Mouse (Mus musculus) liver, postnatal 0 days (tissue): Measurements from ENCODE around the gene Vgf.

Experiments
- CTCF ChIP-seq: sonication (generic); IDR thresholded peaks from 2 replicates; pipeline ENCODE4 v1.5.1; 2016; ENCODE audit warnings: antibody characterized with exemption, low read depth
- EP300 ChIP-seq: IDR thresholded peaks from 2 replicates; pipeline ENCODE4 v1.6.1; 2016; ENCODE audit warnings: antibody characterized with exemption, low read depth, mild to moderate bottlenecking

DNA sequence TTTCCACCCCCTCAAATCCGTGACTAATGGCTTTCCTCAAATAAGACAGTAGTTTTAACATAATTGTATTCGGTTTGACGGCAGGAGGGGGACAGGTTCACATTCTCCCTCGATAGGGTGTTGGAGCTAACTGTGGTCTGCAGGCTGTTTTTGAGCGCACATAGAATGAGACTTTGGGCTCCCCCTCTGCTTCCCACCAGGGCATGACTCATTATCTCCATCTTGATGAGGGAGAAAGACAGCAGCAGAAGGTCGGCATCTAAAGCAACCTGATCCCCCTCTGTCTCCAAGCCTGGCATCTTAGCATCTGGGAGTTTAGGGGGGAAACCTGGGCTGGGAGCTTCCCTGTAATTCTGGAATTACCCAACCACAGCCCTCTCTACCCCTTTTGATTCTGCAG, 39.3 kb downstream of the Vgf start:
- TF ChIP-seq CTCF = no peak
- no peak for TF ChIP-seq EP300
